Mouse (Mus musculus): ENCODE data around the gene Wfikkn1. TPM values are rescaled to one million over a fixed set of nuclear protein-coding genes. Genes with fewer than 3 reads are reported as not detected.

Wfikkn1 gene
- total RNA-seq (2021) (1 to 10 TPM in 1 of 2 experiments, under 1 TPM in 1; 0.52 to 2.1 TPM), polyA plus RNA-seq (2012; rRNA removed) (2.1 and 2.5 TPM in 2 replicates)
- long read RNA-seq, partial matches to known transcripts, result 0 of 1 reads
- long read RNA-seq, other reads (novel, unspliced or antisense), result 1 of 1 reads

- DNase-seq, result no peak
These were observed at the start of gene Wfikkn1 for GRCm38 (mm10) chr17:25880196-25880910. Gene Wfikkn1, minus strand, starts transcription at chr17:25880858.

DNA sequence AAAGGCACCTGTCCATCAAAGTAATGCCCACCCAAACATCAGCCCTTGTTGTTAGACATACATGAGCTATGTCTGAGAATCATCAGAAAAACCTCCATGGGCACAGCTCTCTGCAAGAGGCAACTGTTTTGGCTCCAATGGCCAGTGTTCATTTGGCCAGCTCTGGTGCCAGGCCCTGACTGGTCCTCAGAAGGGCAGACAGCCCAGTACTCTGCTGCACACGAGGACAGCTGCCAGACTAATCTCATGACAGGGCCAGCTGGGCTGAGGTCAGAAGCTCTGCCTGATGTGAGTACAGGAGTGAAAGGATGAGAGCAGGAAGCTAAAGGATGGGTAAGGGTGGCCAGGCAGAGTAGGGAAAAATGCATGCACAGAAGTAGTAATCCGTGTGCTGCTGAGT, 44.7 kb upstream of the Wfikkn1 start:
- DNase-seq, result peak; percentile 66

DNA sequence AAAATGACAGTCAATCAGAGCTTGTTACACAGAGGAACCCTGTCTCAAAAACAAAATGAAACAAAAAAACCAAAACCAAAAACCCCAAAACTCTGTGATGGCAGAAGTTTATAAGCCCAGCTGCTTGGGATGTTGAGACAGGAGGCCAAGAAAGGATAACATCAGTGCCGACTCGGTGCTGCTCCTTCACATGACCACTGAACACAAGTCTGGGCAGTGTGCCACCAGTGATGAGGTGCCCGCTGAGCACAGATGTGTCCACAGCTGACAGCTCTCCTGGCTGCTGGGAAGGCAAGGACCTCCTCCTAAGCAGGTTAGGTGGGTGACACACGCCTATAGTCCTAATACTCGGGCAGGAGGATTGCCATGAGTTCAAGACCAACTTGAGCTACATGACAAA, 41.5 kb upstream of the Wfikkn1 start:
- no peak for DNase-seq

DNA sequence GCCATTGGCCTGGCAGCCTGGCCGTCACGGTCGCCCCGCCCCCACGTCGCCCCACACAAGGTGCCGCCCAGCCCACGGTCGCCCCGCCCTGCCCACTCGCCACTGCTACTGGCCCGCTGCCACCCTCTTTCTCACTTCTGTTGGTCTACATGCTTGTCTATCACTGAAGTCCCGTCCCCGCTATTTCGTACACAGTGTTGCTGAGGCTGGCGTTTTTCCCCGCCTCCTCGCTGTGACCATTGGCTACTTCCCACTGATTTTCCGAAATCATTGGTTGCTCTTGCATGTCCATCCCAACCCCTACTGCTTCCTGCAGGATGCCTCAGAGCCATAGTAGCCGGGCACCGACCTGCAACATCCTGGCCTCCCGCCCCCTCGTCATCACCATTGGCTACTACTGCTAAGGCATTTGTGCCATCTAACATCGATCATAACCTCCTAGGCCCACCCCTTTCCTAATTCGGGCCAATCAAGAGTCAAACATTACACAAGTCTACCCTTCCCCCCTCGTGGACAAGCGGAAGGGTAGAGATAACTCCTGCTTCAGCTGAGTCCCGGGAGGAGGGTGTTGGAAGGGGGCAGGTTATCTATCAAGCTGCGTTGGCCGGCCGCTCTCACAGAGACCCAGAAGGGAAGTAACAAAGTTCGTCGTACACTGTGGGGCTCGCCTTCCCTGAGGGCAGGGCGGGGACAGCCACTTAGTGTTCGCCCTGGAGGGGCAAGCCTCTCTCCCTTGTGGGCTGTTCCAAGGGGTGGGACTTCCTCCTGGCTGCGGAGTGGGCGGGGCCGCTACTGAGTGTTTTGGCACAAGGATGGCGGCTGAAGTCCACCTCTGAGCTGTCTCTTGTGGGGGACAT, 39.4 kb upstream of the Wfikkn1 start:
- peak; percentile 100 for DNase-seq

GRCm38 (mm10) chr17:25919144-25919785, 38.6 kb upstream of the Wfikkn1 start, which contains the start of gene Rab40c:
Gene Rab40c, minus strand, starts transcription at chr17:25919727.
- no peak for DNase-seq

DNA sequence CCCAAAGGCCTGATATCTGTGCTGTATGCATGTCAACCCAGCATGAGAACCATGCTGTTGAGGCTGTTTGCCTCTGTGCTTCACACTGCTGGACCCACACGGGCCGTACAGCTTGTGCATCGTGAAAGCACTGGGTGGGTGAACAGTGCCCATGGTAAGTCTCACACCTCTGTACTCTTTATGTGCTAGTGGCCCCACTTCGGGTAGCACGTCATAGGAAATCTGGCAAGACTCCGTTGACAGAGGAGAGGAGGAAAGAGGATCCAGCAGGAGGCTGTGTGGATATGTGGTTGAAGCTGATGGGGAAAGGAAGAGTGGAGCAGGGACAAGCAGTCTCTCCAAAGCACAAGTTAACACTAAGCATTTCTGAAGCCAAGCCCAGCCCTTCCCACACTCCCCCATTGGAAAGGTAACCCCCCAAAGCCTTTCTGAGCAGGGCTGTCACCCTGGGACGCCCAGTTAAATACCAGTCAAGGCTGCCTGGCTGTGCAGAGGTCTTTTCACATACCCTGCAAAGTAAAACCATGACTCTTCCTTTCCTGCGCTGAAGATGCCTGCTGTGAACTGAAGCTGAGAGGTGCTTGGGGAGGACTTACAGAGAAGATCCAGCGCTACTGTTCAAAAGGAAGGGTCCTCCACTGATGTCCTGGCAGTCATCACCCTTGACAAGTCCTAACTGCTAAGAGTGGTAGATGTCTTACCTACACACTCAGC, 37.5 kb upstream of the Wfikkn1 start:
- no peak for DNase-seq

DNA sequence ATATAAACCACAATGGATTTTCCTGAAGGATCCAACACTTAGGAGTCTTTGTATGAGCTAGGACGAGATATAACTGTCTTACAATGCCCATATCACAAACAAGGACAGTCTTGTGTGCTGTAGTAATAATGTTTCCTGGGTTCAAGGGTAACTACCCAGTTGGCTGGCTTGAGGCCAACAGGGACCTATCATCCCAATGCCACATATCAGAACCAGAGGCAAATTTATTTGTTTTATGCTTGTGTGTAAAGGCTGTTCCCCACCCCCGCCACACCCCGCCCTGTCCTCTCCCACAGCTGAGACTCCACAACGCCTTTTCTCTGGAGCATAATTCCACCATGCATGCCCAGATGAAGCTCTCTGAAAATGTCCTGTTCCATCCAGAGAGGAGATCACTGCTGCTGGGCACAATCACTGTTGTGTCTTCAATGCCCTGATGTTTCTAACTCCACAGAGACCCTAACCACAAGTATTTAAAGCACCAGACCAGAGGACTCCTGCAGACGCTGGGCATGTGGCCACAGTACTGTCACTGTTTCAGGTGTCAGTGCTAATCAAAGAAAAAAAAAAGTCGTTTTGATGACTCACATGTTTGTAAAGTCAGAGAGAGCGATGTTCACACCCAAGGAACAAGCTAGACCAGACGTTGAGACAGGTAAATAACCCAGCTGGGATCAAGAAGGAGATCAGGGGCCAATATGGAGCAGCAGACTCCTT, 36.4 kb upstream of the Wfikkn1 start:
- peak; percentile 83 for DNase-seq

- peak; percentile 23 for DNase-seq
These were observed 33.6 kb upstream of the Wfikkn1 start for GRCm38 (mm10) chr17:25914295-25914694.

DNA sequence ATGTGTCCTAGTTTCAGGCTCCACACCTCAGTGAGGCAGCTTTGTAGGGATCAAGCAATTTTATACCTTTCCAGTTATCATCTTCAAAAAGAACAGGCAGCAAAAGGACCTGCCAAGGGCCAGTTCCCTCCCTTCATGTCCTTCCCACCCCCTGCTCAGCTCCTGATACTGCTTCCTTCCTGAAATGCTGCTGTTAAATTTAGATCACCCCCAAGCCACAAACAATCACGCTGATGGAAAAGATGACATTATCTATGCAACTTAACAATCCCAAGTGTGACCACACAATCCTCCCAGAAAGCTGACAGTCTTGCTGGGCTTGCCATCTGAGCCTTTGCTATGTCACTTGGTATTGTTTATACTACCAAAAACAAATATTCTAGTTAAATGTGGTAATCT, 33.2 kb upstream of the Wfikkn1 start:
- DNase-seq, result peak; percentile 37

DNA sequence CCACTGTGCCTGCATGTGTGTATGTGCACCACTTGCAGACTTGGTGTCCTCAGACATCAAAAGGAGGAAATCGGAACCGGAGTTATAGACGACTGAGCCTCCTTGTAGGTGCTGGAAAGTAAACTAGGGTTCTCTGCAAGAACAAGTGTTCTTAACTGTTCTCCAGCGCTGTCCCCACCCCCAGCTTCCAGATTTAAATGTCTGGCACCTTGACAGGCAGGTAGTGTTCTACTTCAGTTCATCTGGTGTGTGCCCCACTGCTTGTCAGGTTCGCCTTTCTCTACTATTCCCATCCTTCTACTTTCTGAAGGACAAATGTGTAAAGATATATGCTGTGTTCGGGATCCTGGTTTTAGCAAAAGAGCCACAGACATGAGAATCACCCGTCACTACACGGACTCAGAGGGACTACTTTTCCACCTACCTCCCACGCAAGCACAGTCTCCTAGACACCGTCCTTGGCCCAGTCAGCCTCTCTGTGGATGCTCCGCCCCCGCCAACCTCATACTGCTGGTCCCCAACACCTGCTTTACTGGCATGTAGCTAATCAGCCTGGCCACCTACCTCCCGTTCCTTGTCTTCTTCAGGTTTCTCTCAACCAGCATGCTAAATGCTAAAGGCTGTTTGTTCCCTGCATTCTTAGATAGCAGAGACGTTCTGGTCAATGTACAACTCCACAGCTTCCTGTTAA, 32.7 kb upstream of the Wfikkn1 start:
- peak; percentile 80 for DNase-seq

DNA sequence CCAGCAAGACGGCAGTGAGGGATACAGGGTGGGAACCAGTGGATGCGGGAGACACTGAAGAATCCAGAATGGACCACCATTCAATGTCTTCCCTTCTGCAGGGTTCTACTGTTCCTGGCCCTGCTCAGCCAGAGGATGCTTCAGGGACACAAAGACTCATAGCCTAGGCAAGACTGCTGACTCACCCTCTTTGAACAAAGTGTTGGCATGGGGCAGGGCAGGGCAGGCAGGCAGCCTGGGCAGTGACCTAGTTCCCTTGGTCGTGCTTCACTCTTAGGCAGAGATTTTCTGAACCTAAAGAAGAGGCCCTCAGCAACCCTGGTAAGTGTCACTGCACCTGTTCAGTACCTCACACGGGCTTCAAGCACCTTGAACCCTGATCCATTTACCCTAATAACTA, 31.2 kb upstream of the Wfikkn1 start:
- peak; percentile 87 for DNase-seq

DNA sequence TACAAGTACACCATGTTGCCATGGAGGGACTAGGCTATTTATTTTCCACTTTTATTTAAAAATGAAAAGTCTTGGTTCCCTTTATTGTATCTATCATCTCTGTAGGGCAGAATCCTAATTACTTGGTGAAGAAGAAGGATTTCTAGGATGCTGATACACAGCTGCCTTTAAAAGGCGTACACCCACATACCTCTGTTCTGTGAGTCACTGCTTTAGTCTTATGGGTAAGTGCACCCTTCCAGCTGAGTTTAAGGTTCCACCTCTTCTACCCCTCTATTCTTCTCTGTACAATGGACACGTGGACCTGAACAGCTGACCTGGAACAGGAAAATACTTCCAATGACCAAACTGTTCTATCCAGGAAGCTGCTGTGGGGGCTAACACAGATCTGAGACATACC, 27.0 kb upstream of the Wfikkn1 start:
- no peak for DNase-seq

DNA sequence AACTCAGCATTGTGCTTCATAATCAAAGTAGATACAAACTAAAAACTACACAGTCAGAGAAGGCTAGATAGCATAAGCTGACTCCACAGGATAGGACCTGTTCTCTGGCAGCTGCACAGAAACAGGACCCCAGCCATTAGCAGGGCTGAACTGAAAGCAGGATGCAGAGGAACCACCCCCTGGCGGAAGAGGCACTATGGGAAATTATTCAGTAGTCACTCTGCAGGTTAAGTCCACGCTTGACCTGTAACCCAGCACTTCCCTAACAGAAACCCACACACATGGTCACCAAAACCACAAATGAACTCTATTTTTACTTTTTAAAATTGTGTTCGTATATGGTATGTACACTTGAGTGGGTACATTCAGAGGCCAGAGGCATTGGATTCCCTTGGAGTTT, 22.4 kb upstream of the Wfikkn1 start:
- DNase-seq, result no peak

DNA sequence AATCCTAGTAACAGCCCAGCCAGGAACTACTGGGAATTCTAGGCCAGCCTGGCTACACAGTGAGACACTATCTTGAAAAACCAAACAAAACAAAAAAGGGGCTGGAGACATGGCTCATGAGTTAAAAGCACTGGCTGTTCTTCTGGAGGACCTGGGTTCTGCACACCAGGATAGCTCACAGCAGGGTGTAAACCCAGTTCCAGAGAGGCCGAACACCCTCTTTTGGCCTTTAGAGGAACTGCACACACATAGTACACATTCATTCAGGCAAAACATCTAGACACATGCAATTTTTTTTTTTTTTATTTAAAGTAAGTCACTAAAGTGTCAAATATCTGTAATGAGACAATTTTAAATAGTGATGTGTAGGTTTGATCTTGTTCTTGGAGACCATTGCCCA, 19.5 kb upstream of the Wfikkn1 start:
- no peak for DNase-seq

GRCm38 (mm10) chr17:25895891-25896290, 15.2 kb upstream of the Wfikkn1 start:
- DNase-seq, result no peak

DNA sequence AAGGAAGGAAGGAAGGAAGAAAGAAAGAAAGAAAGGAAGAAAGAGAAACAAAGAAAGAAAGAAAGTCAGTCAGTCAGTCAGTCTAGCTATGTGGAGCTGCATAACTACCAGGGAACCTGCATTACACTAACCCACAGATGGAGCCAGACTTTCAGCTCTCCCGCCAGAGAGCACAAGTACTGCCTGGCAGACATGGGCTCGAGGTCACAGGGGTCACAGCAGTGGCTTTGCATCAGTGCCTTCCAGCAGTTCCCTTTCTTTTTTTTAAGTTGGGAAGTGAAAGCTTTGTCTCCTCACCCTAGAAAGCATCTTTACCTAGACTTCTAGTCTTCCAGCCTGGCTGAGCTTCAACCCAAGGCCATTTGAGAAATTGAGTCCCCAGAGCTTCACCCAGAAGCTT, 14.8 kb upstream of the Wfikkn1 start:
- DNase-seq, result no peak

GRCm38 (mm10) chr17:25893975-25894617, 13.4 kb upstream of the Wfikkn1 start:
- DNase-seq, result peak; percentile 82

DNA sequence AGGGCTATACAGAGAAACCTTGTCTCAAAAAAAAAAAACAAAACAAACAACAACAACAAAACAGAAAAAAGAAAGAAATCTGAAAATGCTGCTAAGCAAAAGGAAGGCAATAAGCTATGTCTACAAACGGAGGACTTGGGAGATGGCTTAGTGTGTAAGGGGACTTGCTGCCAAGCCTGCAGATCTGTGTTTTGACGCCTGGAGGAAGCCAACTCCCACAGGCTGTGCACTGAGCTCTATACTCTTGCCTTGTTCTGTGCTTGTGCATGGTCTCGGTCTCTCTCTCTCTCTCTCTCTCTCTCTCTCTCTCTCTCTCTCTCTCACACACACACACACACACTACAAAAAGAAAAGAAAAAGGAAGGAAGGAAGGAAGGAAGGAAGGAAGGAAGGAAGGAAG, 8.2 kb upstream of the Wfikkn1 start:
- DNase-seq, result no peak

- DNase-seq, result no peak
These were observed 6.8 kb upstream of the Wfikkn1 start for GRCm38 (mm10) chr17:25887467-25887866.

DNA sequence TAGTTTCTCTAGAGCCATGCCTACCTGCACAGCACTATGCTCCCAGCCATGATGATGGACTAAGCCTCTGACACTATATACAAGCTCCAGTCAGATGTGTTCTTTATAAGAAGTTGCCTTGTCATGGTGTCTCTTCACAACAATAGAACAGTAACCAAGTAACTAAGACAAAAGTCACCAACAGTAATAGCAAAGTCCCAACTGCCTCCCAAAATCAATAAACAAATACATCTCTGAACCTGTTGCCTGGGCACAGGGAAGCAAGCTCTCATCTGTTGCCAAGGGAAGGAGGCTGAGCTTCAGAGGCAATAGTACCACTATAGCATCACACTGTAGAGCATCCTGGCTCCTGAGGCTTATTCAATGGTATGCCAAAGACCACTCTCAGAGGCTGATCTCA, 6.1 kb upstream of the Wfikkn1 start:
- no peak for DNase-seq
